8 mouse cellular contexts compared by ENCODE assay signal in the genomic region with DNA sequence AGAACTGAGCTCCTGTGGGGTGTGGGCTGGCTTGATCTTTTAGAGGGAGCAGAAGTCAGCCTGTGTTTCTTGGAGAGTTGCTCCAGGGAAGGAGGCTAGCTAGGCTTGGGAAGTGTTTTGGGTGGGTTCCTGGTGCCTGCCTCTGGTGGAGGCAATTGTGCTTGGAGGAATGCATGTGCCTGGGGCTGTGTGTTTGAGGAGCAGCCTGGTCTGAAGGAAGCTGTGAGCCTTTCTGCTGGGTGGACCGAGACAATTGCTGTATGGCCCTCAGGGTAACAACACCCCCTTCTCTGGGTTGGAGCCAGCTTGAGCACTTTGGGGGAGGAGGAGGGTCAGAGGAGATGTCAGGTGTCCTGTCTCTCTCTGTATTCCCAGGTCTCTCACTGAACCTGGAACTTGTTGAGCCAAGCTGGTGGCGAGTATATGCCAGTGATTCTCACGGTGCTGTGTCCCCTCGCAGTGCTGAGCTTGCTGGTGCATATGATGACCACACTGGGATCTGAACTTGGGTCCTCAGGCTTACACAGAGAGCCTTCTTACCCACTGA. TPM values are rescaled to one million over a fixed set of nuclear protein-coding genes. Genes with fewer than 3 reads are reported as not detected.
DNase-seq lines count a peak whose midpoint lies in the region; ATAC-seq and TF ChIP-seq lines count a peak whose summit lies in the region.

No protein-coding gene starts in this region.

- no peak for TF ChIP-seq POLR2A in spleen, adult 2 months (IDR thresholded peaks at IDR 0.05; ENCODE audit: low read depth, low read length)

- H3K4me3 ChIP-seq in erythroblast, embryonic 14.5 days (replicated peaks), result peak overlapping the region; percentile 68
- H3K4me3 ChIP-seq in spleen, adult 2 months (ENCODE audit: extremely low read depth, insufficient read depth, insufficient read length), result peak overlapping the region; percentile 59
- H3K4me3 ChIP-seq in liver, embryonic 14.5 days (ENCODE audit: insufficient read depth in 1 of 2, low read depth in 2 of 2, low read length in 2 of 2), result peak overlapping the region; percentile 61 to 96

- no peak for TF ChIP-seq CTCF in spleen, adult 2 months (IDR thresholded peaks at IDR 0.05; ENCODE audit: extremely low read depth, insufficient read depth, insufficient read length, insufficient replicate concordance)
- no peak for TF ChIP-seq CTCF in liver, embryonic 14.5 days (IDR thresholded peaks at IDR 0.05; ENCODE audit: low read depth)

- peak overlapping the region; percentile 69 for H3K9ac ChIP-seq in liver, embryonic 14.5 days (replicated peaks)

- peaks cover 78% of the 10 kb centered on the region for H3K4me1 ChIP-seq in erythroblast, embryonic 14.5 days (ENCODE audit: control insufficient read depth)
- peaks cover 6% of the 10 kb centered on the region for H3K4me1 ChIP-seq in spleen, adult 2 months (ENCODE audit: control insufficient read depth, insufficient read depth, insufficient read length)
- peaks cover 27 to 68% of the 10 kb centered on the region in 2 experiments for H3K4me1 ChIP-seq in liver, embryonic 14.5 days (replicated peaks; ENCODE audit: control insufficient read depth in 2 of 2, insufficient read depth in 2 of 2, low read length in 1 of 2)

- H3K36me3 ChIP-seq in erythroblast, embryonic 14.5 days (ENCODE audit: control insufficient read depth), result peaks cover 93% of the 10 kb centered on the region
- H3K36me3 ChIP-seq in spleen, adult 2 months (ENCODE audit: control insufficient read depth, insufficient read depth, low read length), result no peaks in the 10 kb centered on the region
- peaks cover 45% of the 10 kb centered on the region for H3K36me3 ChIP-seq in liver, embryonic 14.5 days (replicated peaks; ENCODE audit: control insufficient read depth, insufficient read depth, low read depth)

- H3K27me3 ChIP-seq in erythroblast, embryonic 14.5 days (ENCODE audit: control insufficient read depth), result no peaks in the 10 kb centered on the region
- peaks cover 3% of the 10 kb centered on the region; the same call in 1 of the 2 replicates for H3K27me3 ChIP-seq in spleen, adult 2 months (ENCODE audit: control insufficient read depth, insufficient read depth, low read length)
- no peaks in the 10 kb centered on the region for H3K27me3 ChIP-seq in liver, embryonic 14.5 days (ENCODE audit: control insufficient read depth, insufficient read depth, low read length)

- no peak for TF ChIP-seq EP300 in liver, embryonic 14.5 days (IDR thresholded peaks at IDR 0.05; ENCODE audit: low read depth)

- peak overlapping the region; percentile 100 for H3K4me2 ChIP-seq in liver, embryonic 14.5 days (ENCODE audit: low read depth)

- no peak overlapping the region; the same call in 1 of the 2 replicates for H3K27ac ChIP-seq in spleen, adult 2 months (ENCODE audit: insufficient read depth, low read length)
- H3K27ac ChIP-seq in liver, embryonic 14.5 days, result no peak overlapping the region

- H3K9me3 ChIP-seq in erythroblast, embryonic 14.5 days (ENCODE audit: control insufficient read depth, low read length), result no peaks in the 10 kb centered on the region
- H3K9me3 ChIP-seq in liver, embryonic 14.5 days (ENCODE audit: control insufficient read depth, low read length), result no peaks in the 10 kb centered on the region

- no peak for ATAC-seq in erythroblast, adult 5-6 weeks (replicated peaks; ENCODE audit: low FRiP score, poor library complexity, severe bottlenecking)
- ATAC-seq in liver, embryonic 14.5 days (ENCODE audit: insufficient read depth), result no peak

- 82% methylated on average over 4 of the region's 4 CpGs for WGBS in spleen, adult 2 months
- 73% methylated on average over 4 of the region's 4 CpGs for WGBS in liver, embryonic 14.5 days (ENCODE audit: insufficient replicate concordance)

- no peak for DNase-seq in spleen, adult 2 months (ENCODE audit: low read depth in 1 of 2, low spot score in 2 of 2)
- no peak for DNase-seq in spleen, adult 12 weeks (ENCODE audit: low spot score)
- no peak for DNase-seq in liver, embryonic 14.5 days (ENCODE audit: low read depth in 3 of 3, low spot score in 3 of 3)
- DNase-seq in testis, postnatal 10 days (ENCODE audit: low spot score), result no peak
- DNase-seq in layer of hippocampus, postnatal 36 days, result no peak
- DNase-seq in gastrocnemius, postnatal 10 days, result no peak

RNA-seq across cellular contexts. Expression of gene Rab3il1, which starts 17.8 kb away (rescaled TPM):
- polyA plus RNA-seq in erythroblast, embryonic 14.5 days (2012), result 90.0 and 90.9 TPM in 2 replicates
- 263 and 307 TPM in 2 replicates for total RNA-seq in erythroblast, adult 5-6 weeks (2015; ENCODE audit: low replicate concordance)
- total RNA-seq in erythroblast, adult 5-6 weeks (2017; ENCODE audit: low replicate concordance), result 530 and 535 TPM in 2 replicates
- 73.5 and 77.8 TPM in 2 replicates for polyA plus RNA-seq in spleen, adult 2 months (2012; rRNA removed)
- 116 and 122 TPM in 2 replicates for polyA plus RNA-seq in liver, embryonic 14.5 days (2012; rRNA removed)
- 240 and 255 TPM in 2 replicates for polyA plus RNA-seq in liver, embryonic 14.5 days (2014; fragmentation: Nextera tagmentation; extraction: Ambion mirVana)
- total RNA-seq in layer of hippocampus, postnatal 36 days (2021), result 10 to 100 TPM in 1 of 2 experiments, 1 to 10 TPM in 1; 8.9 to 10.4 TPM
- total RNA-seq in gastrocnemius, postnatal 10 days (2021), result 10 to 100 TPM; 15.0 to 18.9 TPM

RNA-seq across cellular contexts. Expression of gene Best1, which starts 17.9 kb away (rescaled TPM):
- polyA plus RNA-seq in erythroblast, embryonic 14.5 days (2012), result not detected in 2 replicates
- total RNA-seq in erythroblast, adult 5-6 weeks (2015; ENCODE audit: low replicate concordance), result not detected in 2 replicates
- total RNA-seq in erythroblast, adult 5-6 weeks (2017; ENCODE audit: low replicate concordance), result not detected in 2 replicates
- polyA plus RNA-seq in spleen, adult 2 months (2012; rRNA removed), result 0.14 and 0.20 TPM in 2 replicates
- polyA plus RNA-seq in liver, embryonic 14.5 days (2012; rRNA removed), result 0.08 TPM in 1 of 2 replicates, not detected in the other
- 0.09 and 0.10 TPM in 2 replicates for polyA plus RNA-seq in liver, embryonic 14.5 days (2014; fragmentation: Nextera tagmentation; extraction: Ambion mirVana)
- under 1 TPM; 0.52 to 0.58 TPM for total RNA-seq in layer of hippocampus, postnatal 36 days (2021)
- 1 to 10 TPM in 1 of 2 experiments, under 1 TPM in 1; 0.59 to 1.1 TPM for total RNA-seq in gastrocnemius, postnatal 10 days (2021)

RNA-seq across cellular contexts. Expression of gene Fads3, which starts 22.1 kb away (rescaled TPM):
- polyA plus RNA-seq in erythroblast, embryonic 14.5 days (2012), result 11.1 and 13.7 TPM in 2 replicates
- total RNA-seq in erythroblast, adult 5-6 weeks (2015; ENCODE audit: low replicate concordance), result 1.7 and 12.1 TPM in 2 replicates
- 9.3 and 18.5 TPM in 2 replicates for total RNA-seq in erythroblast, adult 5-6 weeks (2017; ENCODE audit: low replicate concordance)
- 22.0 and 24.3 TPM in 2 replicates for polyA plus RNA-seq in spleen, adult 2 months (2012; rRNA removed)
- 8.2 and 8.3 TPM in 2 replicates for polyA plus RNA-seq in liver, embryonic 14.5 days (2012; rRNA removed)
- polyA plus RNA-seq in liver, embryonic 14.5 days (2014; fragmentation: Nextera tagmentation; extraction: Ambion mirVana), result 4.4 and 5.1 TPM in 2 replicates
- 10 to 100 TPM; 24.3 to 24.5 TPM for total RNA-seq in layer of hippocampus, postnatal 36 days (2021)
- 1 to 10 TPM; 8.7 to 9.1 TPM for total RNA-seq in gastrocnemius, postnatal 10 days (2021)

RNA-seq across cellular contexts. Expression of gene Fth1, which starts 38.9 kb away (rescaled TPM):
- 1,886 and 6,516 TPM in 2 replicates for polyA plus RNA-seq in erythroblast, embryonic 14.5 days (2012)
- total RNA-seq in erythroblast, adult 5-6 weeks (2015; ENCODE audit: low replicate concordance), result 939 and 1,145 TPM in 2 replicates
- 1,067 and 1,257 TPM in 2 replicates for total RNA-seq in erythroblast, adult 5-6 weeks (2017; ENCODE audit: low replicate concordance)
- 3,609 and 4,045 TPM in 2 replicates for polyA plus RNA-seq in spleen, adult 2 months (2012; rRNA removed)
- 1,645 and 1,653 TPM in 2 replicates for polyA plus RNA-seq in liver, embryonic 14.5 days (2012; rRNA removed)
- polyA plus RNA-seq in liver, embryonic 14.5 days (2014; fragmentation: Nextera tagmentation; extraction: Ambion mirVana), result 3,787 and 3,976 TPM in 2 replicates
- 1,000 to 10,000 TPM; 2,856 to 3,180 TPM for total RNA-seq in layer of hippocampus, postnatal 36 days (2021)
- total RNA-seq in gastrocnemius, postnatal 10 days (2021), result 1,000 to 10,000 TPM; 2,152 to 2,273 TPM

Comparison
In these comparisons a context has a peak if more than half of its experiments do, and no peak if none do; other contexts are left out.
1. RNA of gene Rab3il1, which starts 17.8 kb away (total RNA-seq): 263 to 535 TPM in erythroblast, adult 5-6 weeks; 15.0 to 18.9 TPM in gastrocnemius, postnatal 10 days and 8.9 to 10.4 TPM in layer of hippocampus, postnatal 36 days; every median in the first group is over 10 times any median in the second.
2. Peak in every context shown above with its lines, with median percentiles within 50 percentile points of each other: H3K4me3 ChIP-seq.